Mouse (Mus musculus) lung, postnatal 0 days (tissue): ENCODE measurements around the gene Pipox.

Experiments used
- CTCF ChIP-seq: IDR thresholded peaks from 2 replicates; pipeline ENCODE4 v1.5.1; 2016; ENCODE audit warnings: antibody characterized with exemption, mild to moderate bottlenecking
- EP300 ChIP-seq: IDR thresholded peaks from 2 replicates; pipeline ENCODE4 v1.6.1; 2016; ENCODE audit warnings: antibody characterized with exemption, mild to moderate bottlenecking, control low read depth

- TF ChIP-seq CTCF (no peak), EP300 (no peak)
Observed at GRCm38 (mm10) chr11:77923285-77923684, 29.4 kb upstream of the Pipox start.
